ENCODE assay signal across 21 mouse cellular contexts in the genomic region with DNA sequence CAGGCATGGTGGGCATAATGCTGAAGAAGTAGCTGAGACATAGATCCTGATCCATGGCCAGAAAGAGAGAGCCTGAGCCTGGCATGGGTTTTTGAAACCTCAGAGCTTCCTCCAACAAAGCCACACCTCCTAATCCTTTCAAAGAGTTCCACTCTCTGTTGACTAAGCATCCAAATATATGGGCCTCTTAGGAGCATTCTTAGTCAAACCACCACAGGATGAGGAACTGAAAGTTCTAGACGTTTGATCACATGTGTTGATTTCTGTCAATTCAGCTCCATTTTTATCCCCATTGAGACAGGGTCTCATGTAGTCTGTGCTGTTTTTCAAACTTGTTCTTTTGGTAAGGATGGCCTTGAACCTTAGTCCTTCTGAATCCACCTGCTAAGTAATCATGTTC.
"Had no signal": no experiment of that assay in that cellular context is flagged by ENCODE, and none has a peak within 500 bp of the region (broad histone marks: within the 10 kb centered on the region; RNA-seq: fewer than 3 reads in every experiment).

No protein-coding gene starts in this region.

- H3K9ac ChIP-seq: lung, embryonic 14.5 days; midbrain, embryonic 12.5 days; neural tube, embryonic 13.5 days; neural tube, embryonic 15.5 days; stomach, embryonic 15.5 days had no signal

- H3K27me3 ChIP-seq: midbrain, embryonic 12.5 days; neural tube, embryonic 13.5 days; neural tube, embryonic 15.5 days; stomach, embryonic 15.5 days had no signal

- H3K4me3 ChIP-seq: midbrain, embryonic 10.5 days; midbrain, embryonic 12.5 days; myocyte; neural tube, embryonic 13.5 days; neural tube, embryonic 15.5 days; stomach, embryonic 15.5 days had no signal

- H3K4me1 ChIP-seq: midbrain, embryonic 10.5 days; midbrain, embryonic 12.5 days; neural tube, embryonic 13.5 days; neural tube, embryonic 15.5 days; stomach, embryonic 15.5 days had no signal

- DNase-seq: lung, adult 18-20 months; lung, embryonic 14.5 days; lung, postnatal 10 days; lung, postnatal 4 days; midbrain, embryonic 14.5 days; retina, postnatal 1 day; right cerebral cortex, adult 18-20 months; right cerebral cortex, postnatal 25 days; right cerebral cortex, postnatal 4 days; spleen, adult 18-20 months; thymus, adult 2 months; thymus, postnatal 25 days; thymus, postnatal 4 days had no signal

- ATAC-seq: midbrain, embryonic 16.5 days had no signal

- H3K27ac ChIP-seq: midbrain, embryonic 10.5 days; midbrain, embryonic 12.5 days; neural tube, embryonic 13.5 days; neural tube, embryonic 15.5 days; stomach, embryonic 15.5 days; stomach, postnatal 0 days had no signal

- H3K4me2 ChIP-seq: lung, embryonic 14.5 days; midbrain, embryonic 12.5 days; neural tube, embryonic 13.5 days; neural tube, embryonic 15.5 days; stomach, embryonic 15.5 days had no signal

- H3K9me3 ChIP-seq: midbrain, embryonic 10.5 days; midbrain, embryonic 12.5 days; neural tube, embryonic 13.5 days; neural tube, embryonic 15.5 days; stomach, embryonic 15.5 days had no signal
